Comparison of ENCODE assay signal across 18 mouse cellular contexts in the genomic region with DNA sequence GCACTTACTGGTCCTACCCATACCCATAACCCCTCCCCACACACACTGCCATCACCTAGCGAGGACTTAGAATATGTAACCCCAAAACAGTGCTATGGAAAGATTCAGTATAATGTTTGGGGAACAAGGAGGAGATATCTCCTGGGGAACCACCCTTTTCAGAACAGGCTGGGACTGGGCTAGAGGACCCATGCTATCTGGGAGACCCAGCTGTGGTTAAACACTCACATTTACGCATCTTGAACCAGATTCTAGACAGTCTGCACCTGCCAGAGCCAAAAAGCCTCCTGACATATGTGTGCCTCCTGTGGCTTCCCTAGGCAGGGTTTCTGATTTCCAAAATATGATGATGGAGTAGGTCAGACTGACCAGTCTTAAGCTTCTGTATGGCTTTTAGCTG.
DNase-seq lines count a peak whose midpoint lies in the region; ATAC-seq and TF ChIP-seq lines count a peak whose summit lies in the region.
"Had no signal": no experiment of that assay in that cellular context is flagged by ENCODE, and none has a peak within 500 bp of the region (broad histone marks: within the 10 kb centered on the region; RNA-seq: fewer than 3 reads in every experiment).

No protein-coding gene starts in this region.

- H3K79me2 ChIP-seq in liver, adult 2 months (ENCODE audit: control insufficient read depth, insufficient read depth, low read length): peaks cover 41% of the 10 kb centered on the region

- TF ChIP-seq POLR2A in liver, adult 2 months (IDR thresholded peaks at IDR 0.05; ENCODE audit: extremely low read depth, insufficient read depth, low read length): no peak

- peak overlapping the region in 1 of 2 experiments; percentile 72; a peak in 2 of 4 replicates for H3K27ac ChIP-seq in heart, embryonic 14.5 days (replicated peaks in 1 of 2; ENCODE audit: control insufficient read depth in 1 of 2, insufficient read depth in 1 of 2, low read depth in 2 of 2, low read length in 2 of 2)
- peak overlapping the region; percentile 57; the same call in 1 of the 2 replicates for H3K27ac ChIP-seq in liver, adult 2 months (replicated peaks; ENCODE audit: insufficient read depth, low read depth, low read length)
- no peak overlapping the region for H3K27ac ChIP-seq in liver, embryonic 11.5 days (ENCODE audit: low read depth, low read length)
- H3K27ac ChIP-seq: neural tube, embryonic 12.5 days had no signal

- H3K27me3 ChIP-seq in heart, embryonic 14.5 days (ENCODE audit: control insufficient read depth, insufficient read depth, low read length): no peaks in the 10 kb centered on the region
- no peaks in the 10 kb centered on the region for H3K27me3 ChIP-seq in liver, adult 2 months (ENCODE audit: control insufficient read depth, insufficient read depth, low read length)
- H3K27me3 ChIP-seq in liver, embryonic 11.5 days (replicated peaks; ENCODE audit: control insufficient read depth, insufficient read depth, low read length): no peaks in the 10 kb centered on the region
- H3K27me3 ChIP-seq: neural tube, embryonic 12.5 days had no signal

- intact Hi-C loops in heart, postnatal 14 days (cut with DNase I): no loop called here

- no peak overlapping the region for H3K4me3 ChIP-seq in heart, embryonic 14.5 days (ENCODE audit: control insufficient read depth in 1 of 2, insufficient read depth in 1 of 2, low read depth in 1 of 2, low read length in 2 of 2)
- H3K4me3 ChIP-seq in liver, adult 2 months (ENCODE audit: insufficient read depth, low read depth, low read length): no peak overlapping the region
- H3K4me3 ChIP-seq in liver, embryonic 11.5 days (ENCODE audit: low read depth, low read length): no peak overlapping the region
- H3K4me3 ChIP-seq: neural tube, embryonic 12.5 days had no signal

- H3K9ac ChIP-seq in heart, embryonic 14.5 days (ENCODE audit: low read length): peak overlapping the region; percentile 45; the same call in 1 of the 2 replicates
- no peak overlapping the region for H3K9ac ChIP-seq in liver, adult 2 months (ENCODE audit: low read depth, low read length)
- H3K9ac ChIP-seq in liver, embryonic 11.5 days (ENCODE audit: low read depth, low read length): no peak overlapping the region
- H3K9ac ChIP-seq: forebrain, postnatal 0 days; neural tube, embryonic 12.5 days had no signal

- no peaks in the 10 kb centered on the region for H3K9me3 ChIP-seq in heart, embryonic 14.5 days (ENCODE audit: control insufficient read depth, low read length)
- no peaks in the 10 kb centered on the region for H3K9me3 ChIP-seq in liver, embryonic 11.5 days (ENCODE audit: control insufficient read depth, low read length)
- H3K9me3 ChIP-seq: neural tube, embryonic 12.5 days had no signal

- ATAC-seq in heart, embryonic 14.5 days (ENCODE audit: insufficient number of reproducible peaks, insufficient read depth, low FRiP score, low read depth): no peak
- 0 out of 2 replicates have a peak, but pooled peaks have one; percentile 32 for ATAC-seq in liver, embryonic 11.5 days (replicated peaks; ENCODE audit: low FRiP score)
- ATAC-seq: activated CD4-positive, CD25-positive, alpha-beta regulatory T cell, adult 4 months; forebrain, postnatal 0 days; midbrain, embryonic 16.5 days had no signal

- no peak for DNase-seq in heart, postnatal 14 days
- DNase-seq in liver, adult 2 months (ENCODE audit: extremely low read depth, low read depth, low spot score): no peak
- DNase-seq in liver: no peak
- DNase-seq in liver, embryonic 11.5 days (ENCODE audit: low spot score): no peak
- no peak for DNase-seq in ovary, postnatal 14 days (ENCODE audit: low spot score)
- no peak for DNase-seq in adrenal gland, adult 8-10 months
- no peak for DNase-seq in urinary bladder, adult 2 months (ENCODE audit: low spot score)
- DNase-seq: cerebellum, adult 11 months; cerebellum, postnatal 36 days; forebrain, postnatal 0 days; kidney, postnatal 10 days; layer of hippocampus, adult 9-11 months; lung, adult 18-20 months; lung, postnatal 4 days had no signal

- no peak for TF ChIP-seq CTCF in liver, adult 2 months (IDR thresholded peaks at IDR 0.05; ENCODE audit: low read depth, low read length)

- no peak overlapping the region for H3K4me2 ChIP-seq in heart, embryonic 14.5 days (ENCODE audit: low read length)
- no peak overlapping the region for H3K4me2 ChIP-seq in liver, embryonic 11.5 days
- H3K4me2 ChIP-seq: neural tube, embryonic 12.5 days had no signal

- peaks cover 83 to 98% of the 10 kb centered on the region in 2 experiments for H3K4me1 ChIP-seq in heart, embryonic 14.5 days (ENCODE audit: control insufficient read depth in 2 of 2, insufficient read depth in 2 of 2, low read length in 2 of 2)
- H3K4me1 ChIP-seq in liver, adult 2 months (ENCODE audit: control insufficient read depth, insufficient read depth, low read length): peaks cover 48% of the 10 kb centered on the region
- H3K4me1 ChIP-seq in liver, embryonic 11.5 days (replicated peaks; ENCODE audit: control insufficient read depth, insufficient read depth, low read length): peaks cover 45% of the 10 kb centered on the region

- 79% methylated on average over 2 of the region's 2 CpGs for WGBS in heart, embryonic 14.5 days
- WGBS in liver, adult 2 months: 99% methylated on average over 2 of the region's 2 CpGs
- 68% methylated on average over 2 of the region's 2 CpGs for WGBS in liver, embryonic 11.5 days

- H3K36me3 ChIP-seq in heart, embryonic 14.5 days (ENCODE audit: control insufficient read depth, insufficient read depth, low read length): no peaks in the 10 kb centered on the region
- H3K36me3 ChIP-seq in liver, adult 2 months (ENCODE audit: control insufficient read depth, insufficient read depth, low read length): no peaks in the 10 kb centered on the region
- no peaks in the 10 kb centered on the region for H3K36me3 ChIP-seq in liver, embryonic 11.5 days (ENCODE audit: control insufficient read depth, insufficient read depth, low read length)
- H3K36me3 ChIP-seq: neural tube, embryonic 12.5 days had no signal
